Mouse (Mus musculus) heart, embryonic 14.5 days (tissue): Measurements from ENCODE around the gene Ncam1. TPM values are rescaled to one million over a fixed set of nuclear protein-coding genes. Genes with fewer than 3 reads are reported as not detected.

ENCODE experiments used
- ATAC-seq: fragments of 200-750 bp; cut with Nextera tagmentation; 2 replicates; pipeline ENCODE4 v1.8.0; 2017; ENCODE audit warnings: low read depth, moderate TSS enrichment; ENCODE audit not compliant: insufficient number of reproducible peaks, insufficient read depth, low FRiP score
- H3K27ac ChIP-seq, 2 experiments: fragments of 200-500 bp in 1 of 2; fragments of 300-500 bp in 1 of 2; sonication (generic) in 1 of 2; replicated peaks in 1 of 2; 2 replicates each; pipeline ENCODE4 v1.5.1; 2012 to 2014; ENCODE audit warnings: low read depth in 2 of 2, low read length in 2 of 2, control low read depth in 1 of 2, mild to moderate bottlenecking in 1 of 2, mixed read lengths in 1 of 2; ENCODE audit not compliant: control insufficient read depth in 1 of 2, insufficient read depth in 1 of 2
- H3K27me3 ChIP-seq: fragments of 300-500 bp; sonication (generic); 2 replicates; pipeline ENCODE4 v1.6.1; 2014; ENCODE audit warnings: mild to moderate bottlenecking, low read length, control low read depth; ENCODE audit not compliant: control insufficient read depth, insufficient read depth
- H3K36me3 ChIP-seq: fragments of 300-500 bp; sonication (generic); 2 replicates; pipeline ENCODE4 v1.6.1; 2014; ENCODE audit warnings: mild to moderate bottlenecking, control low read depth, low read length, mixed read lengths; ENCODE audit not compliant: control insufficient read depth, insufficient read depth
- H3K4me1 ChIP-seq, 2 experiments: fragments of 200-500 bp in 1 of 2; fragments of 300-500 bp in 1 of 2; sonication (generic) in 1 of 2; 2 replicates each; pipeline ENCODE4 v1.6.1; 2012 to 2014; ENCODE audit warnings: low read length in 2 of 2, control low read depth in 1 of 2, mixed read lengths in 1 of 2; ENCODE audit not compliant: control insufficient read depth in 2 of 2, insufficient read depth in 2 of 2
- H3K4me2 ChIP-seq: fragments of 300-500 bp; sonication (generic); 2 replicates; pipeline ENCODE4 v1.6.1; 2014; ENCODE audit warnings: mild to moderate bottlenecking, low read length
- H3K4me3 ChIP-seq, 2 experiments: fragments of 200-500 bp in 1 of 2; fragments of 300-500 bp in 1 of 2; sonication (generic) in 1 of 2; 2 replicates each; pipeline ENCODE4 v1.5.1; 2012 to 2014; ENCODE audit warnings: low read length in 2 of 2, mild to moderate bottlenecking in 2 of 2, control low read depth in 1 of 2, low read depth in 1 of 2, moderate library complexity in 1 of 2; ENCODE audit not compliant: control insufficient read depth in 1 of 2, insufficient read depth in 1 of 2
- H3K9ac ChIP-seq: fragments of 300-500 bp; sonication (generic); 2 replicates; pipeline ENCODE4 v1.6.1; 2014; ENCODE audit warnings: mild to moderate bottlenecking, low read length
- H3K9me3 ChIP-seq: fragments of 300-500 bp; sonication (generic); 2 replicates; pipeline ENCODE4 v1.6.1; 2016; ENCODE audit warnings: low read length, control low read depth; ENCODE audit not compliant: control insufficient read depth
- WGBS: fragments of 180-500 bp; shearing (Covaris S2); extraction: QIAGEN DNeasy Blood & Tissue Kit; methylation state at CpG from one replicate; pipeline ENCODE4 v1.1.7; 2014; 5-methylcytosine and 5-hydroxymethylcytosine counted together
- polyA plus RNA-seq: library from polyadenylated mRNA; unstranded; fragments of >200 nt; fragmentation: Nextera tagmentation; extraction: Ambion mirVana; gene quantifications from 2 replicates; pipeline ENCODE4 v1.2.1, GENCODE M21; 2014

The Ncam1 gene
- polyA plus RNA-seq, 1 experiment from 2014 or later: 104 TPM

DNA sequence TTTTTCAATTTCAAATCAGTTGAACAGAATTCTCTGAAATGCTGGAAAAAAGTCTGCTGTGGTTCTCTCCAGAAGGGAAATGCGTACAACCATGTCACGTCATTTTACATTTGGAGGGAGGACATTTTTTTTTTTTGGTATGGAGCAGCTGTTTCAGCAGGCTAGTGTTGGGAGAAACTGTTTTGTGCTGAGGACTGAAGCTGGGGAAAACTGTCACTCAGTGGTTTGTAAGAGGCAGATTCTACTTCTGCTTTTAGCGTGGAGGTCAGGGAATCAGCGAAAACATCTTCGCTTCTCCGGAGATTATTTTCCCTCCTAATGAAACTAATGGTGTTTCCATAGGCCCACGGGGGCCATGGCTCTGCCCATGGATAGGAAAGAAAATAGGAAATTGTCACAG, 103.4 kb downstream of the Ncam1 start:
- 85% methylated on average over 7 of the region's 7 CpGs for whole genome bisulfite sequencing
- Histone ChIP-seq H3K27me3 (no peaks in the 10 kb centered on the region), H3K4me2 (no peak overlapping the region), H3K36me3 (0 out of 2 replicates have a peak, but pooled peaks cover 3% of the 10 kb centered on the region), H3K9me3 (no peaks in the 10 kb centered on the region), H3K4me3 (no peak overlapping the region), H3K9ac (no peak overlapping the region), H3K27ac (no peak overlapping the region), H3K4me1 (peaks cover 0 to 9% of the 10 kb centered on the region in 2 experiments; a peak in 1 of 4 replicates)
- ATAC-seq: no peak

DNA sequence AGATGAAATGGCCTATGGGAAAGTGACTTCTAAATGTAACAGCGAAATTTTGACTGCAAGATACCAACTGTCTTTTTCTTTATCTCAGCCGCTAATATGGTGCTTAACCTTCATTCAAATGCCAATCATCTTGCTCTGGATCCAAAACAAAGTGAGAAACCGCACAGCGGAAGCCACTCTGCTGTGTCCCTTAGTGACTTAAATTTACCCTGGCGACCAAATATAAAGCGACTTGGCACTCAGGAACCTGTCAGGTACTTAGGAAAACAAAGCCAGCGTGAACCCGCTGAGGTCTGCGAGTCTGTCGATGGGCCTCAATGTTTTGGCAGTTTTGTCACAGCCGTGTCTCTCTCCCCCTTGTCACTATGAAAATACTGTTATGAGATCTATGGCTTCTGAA, 105.9 kb downstream of the Ncam1 start:
- H3K4me3 ChIP-seq: no peak overlapping the region
- H3K27me3 ChIP-seq: no peaks in the 10 kb centered on the region
- H3K4me1 ChIP-seq: no peaks in the 10 kb centered on the region
- no peak overlapping the region for H3K9ac ChIP-seq
- no peak for ATAC-seq
- H3K4me2 ChIP-seq: no peak overlapping the region
- H3K9me3 ChIP-seq: no peaks in the 10 kb centered on the region
- H3K36me3 ChIP-seq: no peaks in the 10 kb centered on the region
- WGBS: 57% methylated on average over 11 of the region's 11 CpGs
- no peak overlapping the region for H3K27ac ChIP-seq

DNA sequence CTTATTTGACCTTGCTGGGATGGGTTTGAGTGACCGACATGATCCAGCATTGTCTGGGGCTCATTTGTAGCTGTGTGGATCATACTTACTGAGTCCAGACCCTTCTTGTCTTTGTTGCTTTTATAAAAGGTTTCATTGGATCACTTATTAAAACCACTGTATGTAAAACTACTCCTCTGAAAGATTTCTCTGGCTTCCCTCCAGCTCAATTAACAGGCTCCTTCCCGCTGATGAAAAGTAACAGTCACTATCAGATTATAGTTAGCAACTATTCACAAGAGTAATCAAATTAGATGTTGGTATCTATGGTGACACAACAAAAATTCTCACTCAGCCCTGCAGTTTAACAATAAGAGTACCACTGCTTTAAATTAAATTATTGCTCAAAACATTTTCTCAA, 107.4 kb downstream of the Ncam1 start:
- Histone ChIP-seq H3K27ac (no peak overlapping the region), H3K4me3 (no peak overlapping the region), H3K9ac (no peak overlapping the region), H3K4me2 (no peak overlapping the region), H3K27me3 (no peaks in the 10 kb centered on the region), H3K36me3 (no peaks in the 10 kb centered on the region), H3K4me1 (no peaks in the 10 kb centered on the region), H3K9me3 (no peaks in the 10 kb centered on the region)
- no peak for ATAC-seq
- 80% methylated on average over 2 of the region's 2 CpGs for WGBS

DNA sequence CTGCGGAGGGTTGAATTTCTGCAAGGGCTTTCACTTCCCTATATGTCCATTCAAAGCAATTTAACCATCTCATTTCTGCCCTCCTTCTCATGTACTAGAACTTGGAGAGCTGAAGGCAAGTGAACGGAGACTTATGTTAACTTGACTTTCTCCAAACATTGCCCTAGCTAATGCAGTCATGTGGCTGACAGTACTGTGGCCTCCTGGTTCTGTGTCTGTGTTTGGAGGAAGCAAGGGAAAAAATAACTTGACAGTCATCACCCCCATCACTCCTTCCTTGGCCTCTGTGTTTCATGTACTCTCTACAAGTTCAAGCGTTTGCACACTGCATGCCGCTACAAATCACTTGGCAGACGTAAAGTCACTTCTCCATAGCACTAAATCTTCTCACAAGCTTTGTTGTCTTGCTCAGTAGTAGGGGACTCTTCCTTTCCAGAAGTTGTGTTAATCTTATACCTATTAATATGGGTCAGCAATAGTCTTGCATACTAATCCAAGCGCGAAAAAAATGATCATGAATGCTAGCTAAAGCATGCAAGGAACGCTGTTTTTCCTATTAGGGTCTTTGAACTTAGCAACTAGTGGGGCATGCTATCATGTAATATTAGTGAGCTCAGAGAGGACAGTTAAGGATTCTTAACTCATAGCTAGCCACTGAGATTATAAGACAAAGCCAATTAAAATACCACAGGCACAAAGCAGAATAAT, 115.0 kb downstream of the Ncam1 start:
- WGBS: 76% methylated on average over 8 of the region's 8 CpGs
- no peaks in the 10 kb centered on the region for H3K27me3 ChIP-seq
- no peak overlapping the region for H3K27ac ChIP-seq
- no peak overlapping the region for H3K4me3 ChIP-seq
- no peaks in the 10 kb centered on the region for H3K9me3 ChIP-seq
- H3K9ac ChIP-seq: no peak overlapping the region
- no peak overlapping the region for H3K4me2 ChIP-seq
- no peak for ATAC-seq
- H3K36me3 ChIP-seq: no peaks in the 10 kb centered on the region
- peaks cover 0 to 5% of the 10 kb centered on the region in 2 experiments; a peak in 1 of 4 replicates for H3K4me1 ChIP-seq

DNA sequence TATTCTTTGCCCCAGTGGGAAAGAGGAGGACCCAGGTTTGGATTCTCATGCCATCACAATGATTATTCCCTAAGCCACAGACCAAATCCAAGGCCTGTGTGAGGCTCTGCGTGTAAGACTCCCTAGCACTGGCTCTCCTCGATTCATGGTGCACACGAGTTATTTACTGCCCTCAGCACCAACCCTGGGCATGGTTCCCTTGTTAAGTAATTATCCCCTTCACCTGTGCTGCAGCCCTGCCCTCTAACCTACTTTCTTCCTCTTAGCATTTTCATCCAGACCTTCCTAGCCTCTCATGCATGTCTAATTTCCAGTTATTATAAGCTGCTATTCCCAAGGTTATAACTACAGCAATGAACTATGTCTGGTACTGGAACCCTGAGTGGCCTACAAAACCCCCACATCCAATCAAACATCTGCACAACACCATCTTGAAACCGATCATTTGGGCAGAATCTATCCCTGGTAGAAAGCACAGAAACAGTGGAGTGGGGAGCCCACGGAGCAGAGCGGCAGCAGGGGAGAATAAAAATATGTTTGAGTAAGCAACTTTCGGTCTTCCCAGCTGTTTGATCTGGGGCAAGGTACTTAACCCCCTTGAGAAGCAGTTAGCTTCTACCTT, 116.8 kb downstream of the Ncam1 start:
- Histone ChIP-seq H3K4me2 (no peak overlapping the region), H3K27me3 (no peaks in the 10 kb centered on the region), H3K4me3 (no peak overlapping the region), H3K4me1 (peaks cover 0 to 5% of the 10 kb centered on the region in 2 experiments; a peak in 1 of 4 replicates), H3K9me3 (no peaks in the 10 kb centered on the region), H3K27ac (no peak overlapping the region), H3K9ac (no peak overlapping the region), H3K36me3 (no peaks in the 10 kb centered on the region)
- no peak for ATAC-seq
- WGBS: 91% methylated on average over 7 of the region's 7 CpGs

DNA sequence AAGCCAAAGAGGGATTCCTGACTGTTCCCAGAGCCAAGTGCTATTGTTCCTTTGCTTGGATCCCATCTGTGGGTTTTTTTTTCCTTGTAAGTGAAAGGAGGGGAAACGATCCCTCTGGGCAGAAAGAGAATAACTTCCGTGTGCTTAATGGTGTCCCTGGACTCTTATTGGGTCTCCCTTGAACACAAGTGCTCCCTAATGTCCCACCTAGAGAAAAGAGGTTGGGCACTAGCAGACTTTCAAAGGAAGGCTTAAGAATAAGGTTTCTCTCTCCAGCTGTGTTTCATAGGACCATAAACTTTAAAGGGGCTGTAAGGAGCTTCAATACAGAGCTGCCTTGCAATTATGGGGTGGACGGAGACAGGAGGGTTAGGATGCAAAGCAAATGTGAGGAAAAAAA, 119.5 kb downstream of the Ncam1 start:
- peaks cover 7 to 16% of the 10 kb centered on the region in 2 experiments; a peak in 3 of 4 replicates for H3K4me1 ChIP-seq
- H3K27me3 ChIP-seq: no peaks in the 10 kb centered on the region
- H3K4me3 ChIP-seq: no peak overlapping the region
- no peak overlapping the region for H3K4me2 ChIP-seq
- 65% methylated on average over 3 of the region's 3 CpGs for WGBS
- no peak for ATAC-seq
- no peaks in the 10 kb centered on the region for H3K9me3 ChIP-seq
- H3K36me3 ChIP-seq: no peaks in the 10 kb centered on the region
- no peak overlapping the region for H3K27ac ChIP-seq
- H3K9ac ChIP-seq: no peak overlapping the region

DNA sequence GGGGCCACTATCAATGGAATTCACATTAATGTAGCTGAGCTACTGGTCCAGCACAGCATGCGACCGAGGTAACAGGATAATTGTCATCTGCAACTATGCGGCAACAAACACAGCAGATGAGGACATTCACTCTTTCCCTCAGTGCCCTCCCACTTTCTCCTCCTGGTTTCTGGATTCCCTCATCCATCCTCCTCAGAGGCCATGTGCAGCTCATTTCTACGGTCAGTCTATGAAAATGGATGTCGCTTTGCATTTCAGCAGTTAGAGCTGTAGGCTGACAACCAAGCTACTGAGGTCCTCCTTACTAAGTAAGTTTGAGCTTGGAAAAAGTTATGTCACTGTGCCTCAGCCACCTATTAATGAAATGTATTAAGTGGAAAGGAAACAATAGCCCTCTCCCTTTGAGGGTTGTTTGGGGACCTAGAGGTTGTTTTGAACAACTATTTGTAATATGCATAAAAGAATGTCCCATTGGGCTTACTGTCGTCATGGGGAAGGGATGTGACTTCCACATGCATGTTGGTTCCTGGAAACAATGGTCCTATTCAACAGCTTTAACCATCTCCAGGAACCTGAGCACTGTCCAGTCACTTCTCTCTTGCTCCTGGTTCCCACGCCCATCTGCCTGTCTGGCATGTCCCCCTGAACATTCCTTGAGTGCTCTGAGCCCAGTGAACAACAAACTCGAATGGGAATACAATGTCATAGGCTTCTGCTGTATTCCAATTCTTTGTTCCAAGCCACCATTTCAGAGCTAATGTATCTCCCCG, 122.8 kb downstream of the Ncam1 start:
- 56% methylated on average over 9 of the region's 9 CpGs for WGBS

More for the DNA sequence above, 122.8 kb downstream of the Ncam1 start:
- no peak overlapping the region for H3K4me3 ChIP-seq
- no peaks in the 10 kb centered on the region for H3K36me3 ChIP-seq
- no peaks in the 10 kb centered on the region for H3K27me3 ChIP-seq
- H3K9ac ChIP-seq: no peak overlapping the region
- no peak overlapping the region for H3K27ac ChIP-seq
- peaks cover 7 to 11% of the 10 kb centered on the region in 2 experiments; a peak in 3 of 4 replicates for H3K4me1 ChIP-seq
- no peak overlapping the region for H3K4me2 ChIP-seq
- ATAC-seq: no peak
- H3K9me3 ChIP-seq: no peaks in the 10 kb centered on the region
